Mouse (Mus musculus): ENCODE data around the gene Aldh3a2. TPM values are rescaled to one million over a fixed set of nuclear protein-coding genes. Genes with fewer than 3 reads are reported as not detected.
"Not testable (repeated sequence)": the region's sequence is repeated elsewhere in the genome, so short reads cannot be mapped to it uniquely, and the experiment has no call there.

The Aldh3a2 gene
- total and polyA plus RNA-seq, 3 experiments = 34.7 to 54.3 (median 54.0) TPM

DNA sequence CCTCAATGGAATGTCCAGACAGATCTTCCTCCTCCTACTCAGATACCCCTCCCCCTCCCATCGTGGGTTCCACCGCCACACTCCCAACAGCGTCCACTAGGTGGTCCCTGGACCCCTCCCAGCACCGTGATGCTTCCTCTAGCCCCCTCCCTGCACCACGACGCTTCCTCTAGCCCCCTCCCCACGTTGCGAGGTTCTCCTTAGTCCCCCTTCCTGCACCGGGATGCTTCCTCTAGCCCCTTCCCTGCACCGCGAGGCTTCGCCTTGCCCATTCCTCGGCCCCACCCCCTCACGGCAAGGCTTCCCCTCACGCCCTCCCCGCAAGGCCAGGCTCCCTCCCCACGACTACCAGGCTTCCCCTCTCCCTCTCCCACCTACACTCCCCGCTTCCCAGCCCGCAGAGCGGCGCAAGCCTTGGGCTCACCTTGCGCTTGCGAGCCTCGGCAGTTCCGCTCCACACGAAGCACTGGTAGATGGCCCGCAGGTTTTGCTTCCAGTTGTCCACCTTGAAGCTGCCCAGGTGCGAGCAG lies 92.9 kb downstream of the Aldh3a2 start:
- DNase-seq = no peak

DNA sequence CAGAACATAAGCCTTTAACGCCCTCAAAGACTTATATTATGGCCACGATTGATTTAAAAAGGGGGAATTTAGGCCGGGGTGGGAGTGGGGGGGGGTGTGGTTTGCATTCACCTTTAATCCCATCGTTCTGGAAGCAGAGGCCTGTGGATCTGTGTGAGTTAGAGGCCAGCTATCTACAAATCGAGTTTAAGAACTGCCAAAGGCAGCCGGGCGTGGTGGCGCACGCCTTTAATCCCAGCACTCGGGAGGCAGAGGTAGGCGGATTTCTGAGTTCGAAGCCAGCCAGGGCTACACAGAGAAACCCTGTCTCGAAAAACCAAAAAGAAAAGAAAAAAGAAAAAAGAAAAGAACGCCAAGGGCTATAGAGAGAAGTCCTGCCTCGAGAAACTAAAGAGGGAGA lies 93.8 kb downstream of the Aldh3a2 start:
- DNase-seq = not testable (repeated sequence)

Other genes starting within 250 kb of the Aldh3a2 start
- gene Kcnj12, start 244.9 kb downstream of the Aldh3a2 start, total RNA-seq (2021) = 1 to 10 TPM; 1.5 to 3.1 TPM
- gene Kcnj12, start 244.9 kb downstream of the Aldh3a2 start, polyA plus RNA-seq (2012; rRNA removed) = 5.0 and 5.1 TPM in 2 replicates
- gene Tnfrsf13b, start 140.7 kb downstream of the Aldh3a2 start, total RNA-seq (2021) = under 1 TPM; 0.40 to 0.83 TPM
- 3.5 and 4.5 TPM in 2 replicates for gene Tnfrsf13b, start 140.7 kb downstream of the Aldh3a2 start, polyA plus RNA-seq (2012; rRNA removed)
- 10 to 100 TPM; 62.5 to 62.6 TPM for gene Usp22, start 92.4 kb downstream of the Aldh3a2 start, total RNA-seq (2021)
- 126 and 150 TPM in 2 replicates for gene Usp22, start 92.4 kb downstream of the Aldh3a2 start, polyA plus RNA-seq (2012; rRNA removed)
- under 1 TPM in 1 of 2 experiments, not detected in 1; 0.95 TPM for gene Aldh3a1, start 59.9 kb downstream of the Aldh3a2 start, total RNA-seq (2021)
- gene Aldh3a1, start 59.9 kb downstream of the Aldh3a2 start, polyA plus RNA-seq (2012; rRNA removed) = 0.08 and 0.15 TPM in 2 replicates
- not detected for gene Slc47a2, start 75.4 kb upstream of the Aldh3a2 start, total RNA-seq (2021)
- 0.08 and 0.16 TPM in 2 replicates for gene Slc47a2, start 75.4 kb upstream of the Aldh3a2 start, polyA plus RNA-seq (2012; rRNA removed)
- gene Slc47a1, start 110.9 kb upstream of the Aldh3a2 start, total RNA-seq (2021) = 1 to 10 TPM in 1 of 2 experiments, under 1 TPM in 1; 0.79 to 1.4 TPM
- gene Slc47a1, start 110.9 kb upstream of the Aldh3a2 start, polyA plus RNA-seq (2012; rRNA removed) = 0.12 and 1.1 TPM in 2 replicates
- 1 to 10 TPM; 1.2 to 2.6 TPM for gene Rnf112, start 186.7 kb upstream of the Aldh3a2 start, total RNA-seq (2021)
- gene Rnf112, start 186.7 kb upstream of the Aldh3a2 start, polyA plus RNA-seq (2012; rRNA removed) = 1.1 and 2.2 TPM in 2 replicates
- 1 to 10 TPM; 5.5 to 6.5 TPM for gene Mfap4, start 218.0 kb upstream of the Aldh3a2 start, total RNA-seq (2021)
- gene Mfap4, start 218.0 kb upstream of the Aldh3a2 start, polyA plus RNA-seq (2012; rRNA removed) = 35.5 and 39.1 TPM in 2 replicates
- 10 to 100 TPM; 14.5 to 15.5 TPM for gene Mapk7, start 226.9 kb upstream of the Aldh3a2 start, total RNA-seq (2021)
- 34.5 and 39.5 TPM in 2 replicates for gene Mapk7, start 226.9 kb upstream of the Aldh3a2 start, polyA plus RNA-seq (2012; rRNA removed)
- 10 to 100 TPM; 16.4 to 21.1 TPM for gene B9d1, start 237.7 kb upstream of the Aldh3a2 start, total RNA-seq (2021)
- gene B9d1, start 237.7 kb upstream of the Aldh3a2 start, polyA plus RNA-seq (2012; rRNA removed) = 18.1 and 19.3 TPM in 2 replicates